Mouse (Mus musculus) bone marrow macrophage, adult 2 months (primary cell): ENCODE measurements around the gene Kmt2c.

Experiments
- CTCF ChIP-seq: IDR thresholded peaks from 2 replicates; pipeline ENCODE4 v1.5.1; 2012; ENCODE audit warnings: low read depth, mild to moderate bottlenecking, low read length, moderate library complexity
- POLR2A ChIP-seq: IDR thresholded peaks from 2 replicates; pipeline ENCODE4 v1.6.1; 2012; ENCODE audit warnings: mild to moderate bottlenecking, low read depth, low read length, borderline replicate concordance

DNA sequence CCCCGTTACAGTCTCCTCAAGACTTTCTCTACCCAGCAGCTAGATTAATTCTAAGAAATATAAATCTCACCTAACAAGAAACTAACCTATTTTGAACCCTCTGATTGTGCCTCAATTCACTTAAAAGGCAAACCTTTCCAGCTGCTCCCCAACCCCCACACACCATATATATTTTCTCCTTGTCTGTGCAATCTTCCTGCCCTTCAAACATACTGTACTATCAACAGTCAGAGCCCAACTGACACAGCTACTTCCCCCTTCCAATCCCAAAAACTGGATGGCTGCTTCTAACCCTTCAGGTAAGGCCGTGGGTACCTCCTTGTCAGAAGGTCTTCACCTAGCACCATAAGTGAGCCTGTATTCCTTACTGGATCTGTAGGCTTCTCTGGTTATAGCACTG lies 130.2 kb downstream of the Kmt2c start:
- TF ChIP-seq CTCF: no peak
- TF ChIP-seq POLR2A: no peak
